Mouse (Mus musculus): ENCODE results near the gene Svbp. TPM values are rescaled to one million over a fixed set of nuclear protein-coding genes. Genes with fewer than 3 reads are reported as not detected.

Svbp gene
- polyA plus RNA-seq, 1 experiment from 2014 or later = 91.9 TPM

DNA sequence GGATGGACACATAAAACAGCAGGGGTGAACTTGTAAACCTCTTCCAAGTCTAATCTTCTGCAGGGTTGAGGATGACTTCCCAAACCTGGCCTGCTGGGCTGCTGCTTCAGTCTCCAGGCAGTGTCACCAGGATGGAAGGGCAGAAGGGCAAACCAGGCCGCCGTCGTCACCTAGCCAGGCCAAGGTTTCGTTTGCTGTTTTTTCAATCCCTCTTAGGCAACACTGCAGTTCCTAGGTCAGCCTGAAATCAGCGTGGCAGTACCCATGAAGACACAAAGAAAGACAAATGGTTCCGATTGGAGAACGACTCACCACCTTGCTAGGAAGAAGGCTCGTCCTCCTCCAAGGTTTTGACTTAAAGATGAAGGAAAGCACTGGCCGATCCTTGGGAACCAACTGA lies 30.6 kb downstream of the Svbp start:
- H3K4me2 ChIP-seq = no peak overlapping the region
- no peaks in the 10 kb centered on the region for H3K9me3 ChIP-seq (replicated peaks)
- no peak for ATAC-seq (ENCODE audit: insufficient read depth)
- no peak overlapping the region for H3K27ac ChIP-seq (replicated peaks)
- no peak overlapping the region for H3K9ac ChIP-seq
- no peaks in the 10 kb centered on the region for H3K27me3 ChIP-seq
- H3K36me3 ChIP-seq (replicated peaks) = peaks cover 40% of the 10 kb centered on the region
- WGBS (ENCODE audit: insufficient replicate concordance) = 75% methylated on average over 9 of the region's 9 CpGs
- peaks cover 11% of the 10 kb centered on the region; the same call in 1 of the 2 replicates for H3K4me1 ChIP-seq (replicated peaks)
- H3K4me3 ChIP-seq (replicated peaks) = no peak overlapping the region

DNA sequence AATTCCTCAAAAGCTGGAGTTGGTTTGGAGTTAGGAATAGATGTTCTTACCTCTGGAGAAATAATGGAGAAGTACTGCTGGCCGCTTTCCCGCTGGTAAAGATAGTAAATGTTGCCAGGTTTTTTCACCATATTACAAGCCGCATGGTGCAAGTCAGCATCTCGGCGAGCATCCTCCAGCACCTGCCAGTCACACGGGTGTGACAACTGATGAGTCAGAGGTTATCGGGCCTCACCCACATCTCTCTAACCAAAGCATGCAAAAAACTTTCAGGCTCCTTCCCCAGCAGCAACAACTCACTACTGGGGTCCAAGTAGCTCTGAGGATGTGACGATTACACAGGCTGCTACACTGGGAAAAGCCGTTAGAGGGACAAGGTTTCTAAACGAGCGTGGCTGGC lies 31.6 kb downstream of the Svbp start:
- H3K4me1 ChIP-seq (replicated peaks) = peaks cover 16% of the 10 kb centered on the region
- no peak overlapping the region for H3K4me3 ChIP-seq (replicated peaks)
- no peak overlapping the region for H3K27ac ChIP-seq (replicated peaks)
- H3K4me2 ChIP-seq = no peak overlapping the region
- peaks cover 40% of the 10 kb centered on the region for H3K36me3 ChIP-seq (replicated peaks)
- H3K9ac ChIP-seq = no peak overlapping the region
- no peaks in the 10 kb centered on the region for H3K27me3 ChIP-seq
- WGBS (ENCODE audit: insufficient replicate concordance) = 83% methylated on average over 11 of the region's 11 CpGs
- no peaks in the 10 kb centered on the region for H3K9me3 ChIP-seq (replicated peaks)
- no peak for ATAC-seq (ENCODE audit: insufficient read depth)

DNA sequence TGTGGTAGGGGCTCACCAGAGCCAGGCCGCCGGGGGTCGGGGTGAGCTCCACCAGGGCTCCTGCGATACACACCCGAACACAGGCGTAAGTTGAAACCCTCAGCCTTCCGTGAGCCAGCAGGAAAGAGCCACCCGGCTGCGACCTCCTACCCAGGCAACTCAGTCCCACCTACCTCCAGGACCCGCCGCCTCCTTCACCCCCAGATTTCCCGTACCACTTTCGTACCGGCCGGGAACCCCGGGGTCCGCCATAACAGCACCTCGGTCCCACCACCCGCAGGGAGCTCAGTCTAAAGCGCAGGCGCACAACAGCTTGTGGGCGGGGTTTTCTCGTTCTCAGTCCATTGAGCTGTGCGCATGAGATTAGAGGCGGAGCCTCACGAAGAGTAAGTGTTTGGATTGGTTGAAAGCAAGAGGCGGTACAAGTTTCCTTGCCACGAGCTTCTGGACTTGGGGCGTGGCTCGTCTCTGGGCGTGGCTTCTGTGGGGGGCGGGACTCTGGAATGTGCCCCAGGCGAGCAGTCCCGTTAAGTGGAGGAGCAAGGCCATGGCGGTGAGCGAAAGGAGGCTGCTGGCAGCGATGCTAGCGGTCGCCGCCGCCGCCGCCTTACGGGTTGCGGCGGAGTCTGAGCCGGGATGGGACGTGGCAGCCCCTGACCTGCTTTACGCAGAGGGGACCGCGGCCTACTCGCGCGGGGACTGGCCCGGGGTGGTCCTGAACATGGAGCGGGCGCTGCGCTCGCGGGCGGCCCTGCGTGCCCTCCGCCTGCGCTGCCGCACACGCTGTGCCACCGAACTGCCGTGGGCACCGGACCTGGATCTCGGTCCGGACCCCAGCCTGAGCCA lies 37.5 kb downstream of the Svbp start, which contains the start of the genes AU022252 and P3h1:
Gene AU022252 (minus strand): TSS at position 303 of the 846 bp plus-strand sequence.
Gene P3h1 (plus strand): TSS at position 506 of the 846 bp plus-strand sequence.
- peak; percentile 96 for ATAC-seq (ENCODE audit: insufficient read depth)
- WGBS (ENCODE audit: insufficient replicate concordance) = under 1% methylated on average over 71 of the region's 71 CpGs
- Histone ChIP-seq H3K9ac (peak within 1 kb of the TSS; percentile 75), H3K27me3 (peaks cover 17% of the 10 kb centered on the region), H3K4me3 (replicated peaks) (peak within 1 kb of the TSS; percentile 75), H3K4me1 (replicated peaks) (peaks cover 29% of the 10 kb centered on the region), H3K4me2 (peak within 1 kb of the TSS; percentile 100), H3K9me3 (replicated peaks) (no peaks in the 10 kb centered on the region), H3K27ac (replicated peaks) (peak within 1 kb of the TSS; percentile 49), H3K36me3 (replicated peaks) (peaks cover 10% of the 10 kb centered on the region)

DNA sequence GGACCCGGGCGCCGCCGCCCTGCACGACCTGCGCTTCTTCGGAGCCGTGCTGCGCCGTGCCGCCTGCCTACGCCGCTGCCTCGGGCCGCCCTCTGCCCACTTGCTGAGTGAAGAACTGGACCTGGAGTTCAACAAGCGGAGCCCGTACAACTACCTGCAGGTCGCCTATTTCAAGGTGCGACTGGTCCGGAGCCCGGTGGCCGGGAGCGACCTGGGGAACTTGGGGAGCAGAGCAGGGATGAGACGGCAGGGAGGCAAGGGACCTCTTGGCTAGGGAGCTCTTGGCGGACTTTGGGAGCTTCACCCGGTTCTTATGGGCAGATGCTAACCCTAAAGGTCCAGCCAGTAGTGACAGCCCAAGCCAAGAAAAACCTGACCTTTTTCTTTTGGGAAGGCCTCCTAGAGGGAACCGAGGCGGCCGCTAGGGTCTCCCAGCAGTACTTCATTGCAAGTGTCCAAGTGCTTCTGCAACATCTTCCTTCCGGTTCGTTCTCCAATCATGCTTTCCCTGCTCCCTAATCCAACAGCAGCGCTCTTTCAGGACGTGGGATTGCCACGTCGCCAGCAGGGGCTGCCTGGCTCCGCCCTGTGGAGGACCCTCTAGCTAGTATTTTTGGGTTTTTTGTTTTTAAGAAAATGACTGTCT lies 38.3 kb downstream of the Svbp start:
- Histone ChIP-seq H3K4me1 (replicated peaks) (peaks cover 29% of the 10 kb centered on the region), H3K9ac (peak overlapping the region; percentile 75), H3K36me3 (replicated peaks) (peaks cover 2% of the 10 kb centered on the region; the same call in 1 of the 2 replicates), H3K4me2 (peak overlapping the region; percentile 100), H3K27me3 (peaks cover 17% of the 10 kb centered on the region), H3K9me3 (replicated peaks) (no peaks in the 10 kb centered on the region), H3K4me3 (replicated peaks) (peak overlapping the region; percentile 75), H3K27ac (replicated peaks) (peak overlapping the region; percentile 42; the same call in 1 of the 2 replicates)
- peak; percentile 47 for ATAC-seq (ENCODE audit: insufficient read depth)
- WGBS (ENCODE audit: insufficient replicate concordance) = under 1% methylated on average over 36 of the region's 36 CpGs

DNA sequence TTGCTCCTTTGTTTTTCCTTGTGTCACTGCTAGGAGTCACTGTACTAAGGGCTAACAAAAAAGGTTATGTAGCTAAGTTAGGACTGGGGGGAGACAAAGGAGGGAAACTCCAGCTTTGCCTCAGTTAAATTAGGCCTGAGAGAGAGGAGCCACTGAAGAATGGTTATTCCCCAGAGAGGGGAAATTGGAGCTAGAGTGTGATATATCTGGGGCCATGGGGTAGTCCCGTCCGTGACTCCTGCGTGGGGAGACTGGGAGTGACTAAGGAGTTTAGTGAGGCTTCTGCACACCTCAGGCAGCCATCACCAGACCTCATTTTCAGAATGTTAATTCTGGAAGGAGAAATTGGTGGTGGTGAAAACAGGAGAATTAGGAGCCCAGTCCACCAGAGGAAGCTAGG lies 39.2 kb downstream of the Svbp start:
- peaks cover 39% of the 10 kb centered on the region for H3K4me1 ChIP-seq (replicated peaks)
- no peaks in the 10 kb centered on the region for H3K36me3 ChIP-seq (replicated peaks)
- no peak overlapping the region for H3K9ac ChIP-seq
- peak overlapping the region; percentile 75 for H3K4me3 ChIP-seq (replicated peaks)
- peaks cover 17% of the 10 kb centered on the region for H3K27me3 ChIP-seq
- no peaks in the 10 kb centered on the region for H3K9me3 ChIP-seq (replicated peaks)
- peak overlapping the region; percentile 100 for H3K4me2 ChIP-seq
- 66% methylated on average over 3 of the region's 3 CpGs for WGBS (ENCODE audit: insufficient replicate concordance)
- H3K27ac ChIP-seq (replicated peaks) = no peak overlapping the region
- no peak for ATAC-seq (ENCODE audit: insufficient read depth)

DNA sequence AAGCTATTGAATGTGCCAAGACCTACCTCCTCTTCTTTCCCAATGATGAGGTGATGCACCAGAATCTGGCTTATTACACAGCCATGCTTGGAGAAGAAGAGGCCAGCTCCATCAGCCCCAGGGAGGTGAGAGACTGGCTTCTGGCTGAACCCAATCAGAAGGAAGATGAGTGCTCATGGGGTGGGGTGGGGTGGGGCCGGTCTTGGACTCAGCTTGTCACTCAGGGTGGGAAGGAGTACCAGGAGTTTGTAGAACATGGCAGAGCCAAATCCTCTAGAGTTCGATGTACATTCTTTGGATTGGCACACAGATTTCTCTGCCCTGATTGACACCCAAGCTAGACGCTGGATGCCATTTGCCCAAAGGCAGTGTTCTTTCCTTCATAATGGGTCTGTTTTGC lies 43.6 kb downstream of the Svbp start:
- Histone ChIP-seq H3K9me3 (replicated peaks) (no peaks in the 10 kb centered on the region), H3K4me2 (peak overlapping the region; percentile 63), H3K4me1 (replicated peaks) (peaks cover 32% of the 10 kb centered on the region), H3K27ac (replicated peaks) (no peak overlapping the region), H3K9ac (no peak overlapping the region), H3K36me3 (replicated peaks) (no peaks in the 10 kb centered on the region; the same call in 1 of the 2 replicates), H3K27me3 (peaks cover 10% of the 10 kb centered on the region), H3K4me3 (replicated peaks) (peak overlapping the region; percentile 39)
- WGBS (ENCODE audit: insufficient replicate concordance) = 35% methylated on average over 3 of the region's 3 CpGs
- peak; percentile 62 for ATAC-seq (ENCODE audit: insufficient read depth)

DNA sequence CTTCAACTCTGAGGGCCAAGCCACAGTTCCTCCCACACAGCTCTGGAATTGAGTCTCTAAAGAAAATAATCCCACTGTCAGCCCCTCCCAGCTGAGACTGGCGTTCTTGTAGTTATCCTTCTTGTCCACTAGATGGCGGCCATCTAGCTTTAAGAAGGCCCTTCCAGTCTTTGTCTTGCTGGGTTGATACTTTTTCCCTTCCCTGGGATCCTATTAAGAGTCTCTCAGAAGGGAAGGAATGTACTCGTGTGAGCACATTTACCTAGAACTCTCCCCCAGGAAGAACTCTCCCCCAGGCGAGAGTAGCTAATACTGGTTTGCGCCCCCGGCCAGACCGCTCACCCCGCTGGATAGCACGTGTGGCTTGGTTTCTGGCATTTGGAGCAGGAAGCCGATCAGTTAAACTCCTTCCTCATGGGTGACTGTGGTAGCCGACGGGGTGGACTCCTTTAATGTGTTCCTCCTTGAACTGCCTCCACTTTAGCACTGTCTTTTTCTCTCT lies 44.1 kb downstream of the Svbp start:
- Histone ChIP-seq H3K9me3 (replicated peaks) (no peaks in the 10 kb centered on the region), H3K27ac (replicated peaks) (no peak overlapping the region; the same call in 1 of the 2 replicates), H3K4me2 (peak overlapping the region; percentile 63), H3K9ac (peak overlapping the region; percentile 30; the same call in 1 of the 2 replicates), H3K4me1 (replicated peaks) (peaks cover 27% of the 10 kb centered on the region), H3K27me3 (0 out of 2 replicates have a peak, but pooled peaks cover 5% of the 10 kb centered on the region), H3K4me3 (replicated peaks) (peak overlapping the region; percentile 39), H3K36me3 (replicated peaks) (no peaks in the 10 kb centered on the region; the same call in 1 of the 2 replicates)
- peak; percentile 56 for ATAC-seq (ENCODE audit: insufficient read depth)
- 14% methylated on average over 12 of the region's 12 CpGs for WGBS (ENCODE audit: insufficient replicate concordance)

DNA sequence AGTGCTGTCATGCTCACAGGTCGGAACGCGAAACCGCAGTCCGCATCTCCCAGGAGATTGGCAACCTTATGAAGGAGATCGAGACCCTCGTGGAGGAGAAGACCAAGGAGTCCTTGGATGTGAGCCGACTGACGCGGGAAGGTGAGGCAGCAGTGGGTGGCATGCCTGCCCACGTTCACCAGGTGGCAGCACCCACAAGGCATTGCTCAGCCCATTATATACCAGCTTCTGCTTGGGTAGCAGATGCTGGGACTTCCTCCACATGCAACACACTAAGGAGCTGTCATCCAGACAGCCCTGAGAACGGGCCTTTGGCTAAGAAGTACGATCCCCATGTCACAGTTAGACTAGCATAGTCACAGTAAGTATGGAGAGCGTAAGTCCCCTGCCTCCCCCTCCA lies 46.6 kb downstream of the Svbp start:
- Histone ChIP-seq H3K27me3 (no peaks in the 10 kb centered on the region), H3K4me1 (replicated peaks) (peaks cover 22% of the 10 kb centered on the region), H3K9me3 (replicated peaks) (no peaks in the 10 kb centered on the region), H3K36me3 (replicated peaks) (peaks cover 6% of the 10 kb centered on the region; the same call in 1 of the 2 replicates), H3K27ac (replicated peaks) (no peak overlapping the region), H3K4me2 (no peak overlapping the region), H3K4me3 (replicated peaks) (no peak overlapping the region), H3K9ac (no peak overlapping the region)
- ATAC-seq (ENCODE audit: insufficient read depth) = no peak
- 80% methylated on average over 14 of the region's 14 CpGs for WGBS (ENCODE audit: insufficient replicate concordance)

DNA sequence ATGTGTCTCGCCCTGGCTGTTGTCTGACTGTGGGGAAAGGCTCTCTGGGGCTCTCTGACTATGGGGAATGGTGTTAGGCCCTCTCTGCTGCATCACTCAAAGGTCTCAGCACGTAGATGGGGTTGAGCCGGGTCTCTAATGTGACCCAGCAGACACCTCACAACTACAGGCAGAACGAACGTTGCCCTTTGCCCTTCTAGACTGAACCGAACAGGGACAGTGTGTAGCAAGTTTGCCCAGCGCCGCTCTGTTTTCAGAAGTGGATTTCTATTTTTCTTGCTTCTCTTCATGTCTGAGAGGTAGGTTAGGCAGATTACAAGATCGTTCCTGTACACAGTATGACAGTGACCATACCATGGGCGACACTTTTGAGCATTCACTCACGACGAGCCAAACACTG lies 47.5 kb downstream of the Svbp start:
- no peak for ATAC-seq (ENCODE audit: insufficient read depth)
- no peak overlapping the region for H3K4me3 ChIP-seq (replicated peaks)
- H3K27ac ChIP-seq (replicated peaks) = no peak overlapping the region
- peaks cover 22% of the 10 kb centered on the region for H3K4me1 ChIP-seq (replicated peaks)
- WGBS (ENCODE audit: insufficient replicate concordance) = 76% methylated on average over 12 of the region's 12 CpGs
- peaks cover 6% of the 10 kb centered on the region; the same call in 1 of the 2 replicates for H3K36me3 ChIP-seq (replicated peaks)
- H3K27me3 ChIP-seq = no peaks in the 10 kb centered on the region
- H3K4me2 ChIP-seq = no peak overlapping the region
- no peak overlapping the region for H3K9ac ChIP-seq
- no peaks in the 10 kb centered on the region for H3K9me3 ChIP-seq (replicated peaks)

DNA sequence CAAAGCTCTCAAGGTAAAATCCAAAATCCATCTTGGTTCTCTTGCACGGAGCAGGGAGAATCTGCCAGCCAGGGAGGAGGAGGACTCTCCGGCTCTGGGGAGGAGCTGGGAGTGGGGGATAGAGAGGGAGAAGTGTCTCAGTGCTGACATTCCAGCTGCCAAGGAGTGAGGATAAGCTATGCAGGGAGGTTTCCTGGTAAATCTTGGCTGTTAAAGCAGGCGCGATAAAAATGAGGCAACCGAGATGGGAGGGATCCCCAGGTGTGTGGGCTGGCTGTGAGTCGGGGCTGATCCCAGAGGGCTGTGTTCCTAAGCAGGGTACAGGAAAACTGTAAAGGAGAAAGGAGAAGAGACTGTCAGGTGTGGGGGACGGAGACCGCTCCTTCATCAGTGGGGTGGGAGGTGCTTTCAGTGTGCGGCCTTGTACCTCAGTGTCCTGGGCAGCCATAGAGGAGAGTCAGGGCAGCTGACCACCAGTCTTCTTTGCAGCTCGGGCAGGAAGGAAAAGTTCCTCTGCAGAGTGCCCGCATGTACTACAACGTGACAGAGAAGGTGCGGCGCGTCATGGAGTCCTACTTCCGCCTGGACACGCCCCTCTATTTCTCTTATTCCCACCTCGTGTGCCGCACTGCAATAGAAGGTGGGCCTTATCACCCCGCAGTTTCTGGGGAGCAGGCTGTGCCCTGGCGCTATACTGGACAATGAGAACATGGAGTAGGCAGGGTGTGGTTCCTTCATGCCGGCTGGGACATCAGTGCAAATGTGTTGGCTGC lies 49.5 kb downstream of the Svbp start:
- Histone ChIP-seq H3K4me3 (replicated peaks) (no peak overlapping the region), H3K4me1 (replicated peaks) (peaks cover 9% of the 10 kb centered on the region), H3K4me2 (no peak overlapping the region), H3K27ac (replicated peaks) (no peak overlapping the region), H3K27me3 (no peaks in the 10 kb centered on the region), H3K9ac (no peak overlapping the region), H3K36me3 (replicated peaks) (peaks cover 6% of the 10 kb centered on the region), H3K9me3 (replicated peaks) (no peaks in the 10 kb centered on the region)
- ATAC-seq (ENCODE audit: insufficient read depth) = no peak
- WGBS (ENCODE audit: insufficient replicate concordance) = 72% methylated on average over 22 of the region's 22 CpGs

All from liver, embryonic 15.5 days (tissue).